Mouse (Mus musculus) cortical plate, adult 2 months (tissue): ENCODE measurements around the gene Aldh3a2.

Source experiments
- CTCF ChIP-seq: fragments of 200-500 bp; IDR thresholded peaks from 2 replicates; pipeline ENCODE4 v1.5.1; 2011; ENCODE audit warnings: mild to moderate bottlenecking, control low read depth, low read length; ENCODE audit not compliant: insufficient read depth; ENCODE audit errors: extremely low read depth
- POLR2A ChIP-seq: fragments of 200-500 bp; IDR thresholded peaks from 2 replicates; pipeline ENCODE4 v1.6.1; 2011; ENCODE audit warnings: mild to moderate bottlenecking, low read length, control low read depth; ENCODE audit not compliant: insufficient read depth; ENCODE audit errors: extremely low read depth

GRCm38 (mm10) chr11:61225511-61225910 lies 41.8 kb downstream of the Aldh3a2 start:
- TF ChIP-seq CTCF (no peak), POLR2A (no peak)
